Mouse (Mus musculus) layer of hippocampus, adult 18-20 months (tissue): ENCODE measurements at regions not wholly inside any gene's neighbourhood (a gene's known extent, or its start where the extent isn't known, plus 50 kb on each side); places are given as distances from the start of the nearest gene placed in this dataset.

Experiments
- DNase-seq, 2 experiments: peaks; one replicate each; pipeline ENCODE4 v3.0.0; 2022; ENCODE audit warnings: low spot score in 2 of 2

- peak; percentile 45 to 81 for DNase-seq
These were observed 283.2 kb upstream of the Eef2kmt start for GRCm38 (mm10) chr16:5538836-5539510.

- DNase-seq: peak in 1 of 2 experiments; percentile 50
These were observed 281.8 kb upstream of the Eef2kmt start for GRCm38 (mm10) chr16:5537286-5538204.

DNA sequence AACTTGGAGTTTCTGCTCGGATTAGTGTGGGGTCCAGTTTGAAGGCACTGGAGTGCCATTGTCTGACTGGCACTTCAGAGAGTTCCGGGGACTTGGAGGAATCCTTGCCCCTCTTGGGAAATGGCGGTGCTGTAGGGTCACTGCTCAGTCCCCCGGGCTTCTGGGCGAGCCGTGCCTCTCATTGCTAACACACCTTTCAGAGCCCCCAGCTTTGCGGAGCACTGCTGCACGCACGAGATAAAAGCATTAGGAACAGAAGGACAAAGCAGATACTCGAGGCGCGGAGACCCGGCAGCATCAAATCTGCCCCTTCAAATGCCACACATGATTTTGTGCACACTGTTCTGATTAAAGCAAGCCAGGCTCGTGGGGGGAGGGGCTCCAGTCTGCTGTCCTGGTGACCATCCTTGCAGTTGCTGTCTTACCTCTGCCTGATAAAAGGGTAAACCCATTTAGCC lies 280.8 kb upstream of the Eef2kmt start:
- no peak for DNase-seq

GRCm38 (mm10) chr16:5535414-5535813 lies 279.6 kb upstream of the Eef2kmt start:
- no peak for DNase-seq

DNA sequence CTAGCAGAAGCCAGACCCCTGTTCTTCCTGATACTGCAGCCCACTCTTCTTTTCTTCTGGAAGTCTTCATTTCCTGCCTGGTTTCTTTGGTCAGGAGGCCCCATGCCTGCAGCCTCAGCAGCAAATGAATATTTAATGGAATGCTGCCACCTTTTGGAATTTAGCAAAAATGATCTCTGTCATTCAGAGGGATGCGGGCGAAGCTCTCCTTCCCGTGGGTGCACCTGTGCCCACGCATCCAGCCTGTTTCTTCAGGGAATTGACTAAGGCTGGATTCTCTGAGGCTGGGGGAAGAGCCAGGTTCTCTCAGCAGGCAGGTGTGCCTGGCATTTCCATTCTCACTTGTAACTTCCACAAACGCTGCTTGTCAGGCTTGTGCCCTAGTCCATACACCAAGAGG lies 279.1 kb upstream of the Eef2kmt start:
- DNase-seq: peak; percentile 53 to 76

- no peak for DNase-seq
These were observed 278.6 kb upstream of the Eef2kmt start for GRCm38 (mm10) chr16:5534385-5534784.

DNA sequence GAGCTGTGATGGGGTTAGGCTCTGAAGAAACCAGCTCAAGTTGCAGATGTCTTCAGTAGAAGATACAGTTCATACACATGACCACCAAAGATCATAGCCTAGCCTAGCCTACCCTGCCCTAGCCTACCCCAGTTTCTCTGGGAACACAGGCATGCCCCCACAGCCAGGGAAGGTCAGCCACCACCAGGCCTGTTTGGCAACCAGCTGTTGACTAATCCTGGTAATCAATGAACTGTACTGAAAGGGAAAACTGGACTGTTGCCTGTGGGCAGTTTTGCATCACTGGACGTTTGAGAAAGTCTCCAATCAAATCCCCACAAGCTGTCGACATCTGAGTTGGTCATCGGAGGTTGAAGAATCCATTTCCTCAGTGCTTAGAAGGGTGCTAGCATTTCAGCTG lies 276.5 kb upstream of the Eef2kmt start:
- DNase-seq: no peak

GRCm38 (mm10) chr16:5529823-5530222 lies 274.0 kb upstream of the Eef2kmt start:
- DNase-seq: no peak

DNA sequence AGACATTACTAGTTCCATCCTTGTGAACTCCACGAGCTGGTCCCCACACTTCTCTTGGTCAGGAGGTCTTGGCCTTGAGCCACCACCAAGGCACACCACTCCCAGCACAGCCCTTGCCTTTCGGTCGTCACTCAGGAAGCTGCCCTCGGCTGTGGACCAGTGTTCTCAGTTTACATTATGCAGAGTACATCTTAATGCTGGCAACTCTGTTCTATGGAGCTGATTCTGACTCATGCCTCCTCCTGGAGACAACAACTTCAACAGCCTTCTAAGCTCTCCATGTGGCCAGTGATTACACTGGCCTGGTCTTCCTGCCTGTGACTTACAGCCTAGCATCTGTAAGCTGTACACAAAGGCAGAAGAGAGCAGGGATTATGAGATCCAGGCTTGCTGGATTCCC lies 272.2 kb upstream of the Eef2kmt start:
- no peak for DNase-seq

DNA sequence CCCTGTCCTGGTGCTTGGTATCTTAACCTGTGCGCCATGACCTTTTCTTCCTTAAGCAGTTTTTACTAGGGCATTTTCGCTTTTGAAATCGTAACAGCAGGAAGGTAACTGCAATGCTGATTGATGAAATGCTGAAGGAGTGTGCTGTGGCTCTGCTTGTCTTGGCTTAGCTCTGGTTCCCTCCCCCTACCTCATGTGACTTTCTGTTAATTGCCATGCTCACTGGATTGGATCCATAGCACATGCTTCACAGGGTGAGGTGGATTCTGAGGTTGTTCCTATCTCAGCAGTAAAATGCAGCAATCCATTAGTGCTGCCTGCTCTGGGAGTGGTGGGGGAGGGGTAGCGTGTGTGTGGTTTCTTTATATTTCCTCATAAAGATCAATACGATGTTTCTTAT lies 268.6 kb upstream of the Eef2kmt start:
- no peak for DNase-seq

DNA sequence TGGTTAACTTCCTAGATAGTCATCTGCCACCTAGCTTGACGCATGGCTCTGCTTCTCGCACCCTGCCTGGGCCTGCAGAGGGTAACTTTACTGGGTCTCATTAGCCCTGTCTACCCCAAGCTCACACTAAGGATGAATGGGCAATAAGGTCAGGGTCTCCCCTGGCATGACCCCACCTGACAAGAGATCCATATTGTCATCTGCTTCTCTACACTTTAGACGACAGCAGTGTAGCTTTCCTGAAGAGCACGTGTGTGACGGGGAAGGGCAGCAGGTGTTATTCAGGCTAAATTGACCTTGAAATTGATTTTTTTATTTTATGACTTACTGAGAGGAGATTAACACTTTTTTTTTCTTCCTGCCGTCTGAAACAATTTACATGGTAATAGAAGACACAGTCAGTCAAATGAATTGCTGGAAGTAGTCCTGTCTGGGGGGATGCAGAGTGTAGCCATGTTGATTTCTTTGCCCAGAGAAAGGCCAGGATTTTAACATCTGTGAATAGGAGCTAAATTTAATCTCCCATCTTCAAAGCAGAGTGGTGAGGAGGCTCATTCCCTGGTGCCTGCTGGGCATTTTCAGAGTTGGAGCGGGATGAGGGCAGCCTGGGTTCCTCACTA lies 267.7 kb upstream of the Eef2kmt start:
- DNase-seq: no peak

DNA sequence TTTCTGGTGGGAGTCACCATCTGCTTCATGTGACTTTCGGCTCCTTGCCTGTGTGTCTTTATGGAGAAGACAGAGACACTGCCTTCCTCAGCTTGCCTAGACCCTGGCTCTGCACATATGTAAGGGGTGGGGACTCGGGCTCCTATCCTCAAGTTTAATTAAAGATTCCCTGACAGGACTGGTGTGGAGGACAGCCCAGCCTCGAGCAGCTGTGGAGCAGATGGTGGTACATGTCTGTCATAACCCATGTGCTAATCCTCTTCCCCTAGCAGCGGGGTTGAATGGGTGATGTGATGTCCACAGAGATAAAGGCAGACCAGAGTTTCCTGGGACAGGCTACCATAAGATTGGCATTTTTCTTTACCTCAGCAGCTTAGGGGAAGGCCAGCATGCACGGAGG lies 262.0 kb upstream of the Eef2kmt start:
- no peak for DNase-seq

DNA sequence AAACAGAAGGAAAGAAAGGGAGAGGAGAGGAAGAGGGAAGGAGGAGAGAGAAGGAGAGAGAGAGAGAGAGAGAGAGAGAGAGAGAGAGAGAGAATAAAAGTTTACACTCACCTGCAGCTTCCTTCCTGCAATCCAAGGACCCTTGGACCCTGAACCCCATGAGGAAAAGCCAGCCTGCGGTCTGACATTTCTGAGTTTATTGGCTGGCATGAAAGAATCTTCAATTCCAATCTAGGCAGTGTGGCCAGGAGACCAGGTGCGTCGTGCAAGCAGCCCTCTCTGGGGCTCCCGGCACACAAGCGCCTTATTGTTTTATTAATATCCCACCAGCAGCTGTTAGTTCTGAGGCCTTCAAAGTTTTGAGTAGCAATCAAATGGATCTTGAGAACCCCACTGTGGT lies 260.1 kb upstream of the Eef2kmt start:
- DNase-seq: no peak

- peak; percentile 26 to 44 for DNase-seq
These were observed 251.5 kb upstream of the Eef2kmt start for GRCm38 (mm10) chr16:5507261-5507660.

DNA sequence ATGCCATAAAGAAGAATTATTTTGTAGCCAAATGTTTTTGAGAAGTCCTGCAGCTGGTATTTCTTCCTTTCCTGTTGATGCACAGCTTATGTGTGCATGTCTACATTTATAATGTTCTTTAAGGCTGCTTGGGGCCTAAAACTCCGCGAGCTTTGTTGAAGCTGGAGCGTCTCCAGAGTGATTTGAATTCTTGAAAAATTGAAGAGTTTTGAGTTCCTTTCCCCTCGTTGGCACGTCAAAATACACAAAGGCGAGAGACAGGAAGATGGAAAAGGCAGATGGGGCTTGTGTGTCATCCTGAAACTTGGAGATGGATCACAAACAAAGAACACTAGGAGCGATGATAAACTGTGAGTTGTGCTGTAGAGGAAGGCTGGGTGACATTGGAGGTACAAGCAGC lies 246.2 kb upstream of the Eef2kmt start:
- DNase-seq: peak; percentile 19 to 57

GRCm38 (mm10) chr16:5496051-5496685 lies 240.4 kb upstream of the Eef2kmt start:
- DNase-seq: no peak

DNA sequence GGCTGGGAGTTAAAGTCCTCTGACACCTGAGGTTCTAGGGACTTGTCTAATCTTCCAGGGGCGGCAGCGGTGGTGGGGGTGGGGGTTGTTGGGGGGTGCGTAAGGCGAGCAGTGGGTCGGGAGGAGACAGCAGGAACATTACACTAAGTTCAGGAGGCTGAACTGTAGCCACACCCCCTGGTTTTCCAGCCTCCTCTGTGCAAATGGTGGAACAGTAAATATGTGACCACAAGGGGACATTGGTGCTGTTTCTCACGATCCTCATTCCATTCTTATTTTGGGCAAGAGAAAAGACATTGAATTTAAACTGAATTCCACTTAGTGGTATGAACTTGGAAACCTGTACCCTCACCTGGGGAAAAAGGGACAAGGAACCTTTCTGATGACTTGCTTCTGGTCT lies 237.6 kb upstream of the Eef2kmt start:
- no peak for DNase-seq

DNA sequence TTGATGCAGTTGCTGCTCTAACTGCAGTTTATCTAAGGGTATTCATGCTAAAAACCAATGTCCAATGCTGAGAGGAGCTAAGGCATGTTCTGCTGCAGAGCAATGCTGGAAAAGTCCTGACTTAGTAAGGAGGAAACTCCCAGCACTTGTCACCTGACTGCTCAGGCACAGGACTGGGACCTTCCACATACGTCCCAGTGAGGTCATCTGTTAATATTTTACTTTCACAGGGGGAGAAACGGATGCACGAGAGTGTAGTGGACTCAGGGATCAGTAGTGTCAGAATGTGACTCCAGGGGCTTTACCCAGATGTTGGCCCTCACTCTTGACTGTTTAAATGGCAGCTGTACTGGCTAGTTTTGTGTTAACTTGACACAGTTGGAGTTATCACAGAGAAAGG lies 231.5 kb upstream of the Eef2kmt start:
- no peak for DNase-seq

GRCm38 (mm10) chr16:5483337-5483736 lies 227.6 kb upstream of the Eef2kmt start:
- no peak for DNase-seq

DNA sequence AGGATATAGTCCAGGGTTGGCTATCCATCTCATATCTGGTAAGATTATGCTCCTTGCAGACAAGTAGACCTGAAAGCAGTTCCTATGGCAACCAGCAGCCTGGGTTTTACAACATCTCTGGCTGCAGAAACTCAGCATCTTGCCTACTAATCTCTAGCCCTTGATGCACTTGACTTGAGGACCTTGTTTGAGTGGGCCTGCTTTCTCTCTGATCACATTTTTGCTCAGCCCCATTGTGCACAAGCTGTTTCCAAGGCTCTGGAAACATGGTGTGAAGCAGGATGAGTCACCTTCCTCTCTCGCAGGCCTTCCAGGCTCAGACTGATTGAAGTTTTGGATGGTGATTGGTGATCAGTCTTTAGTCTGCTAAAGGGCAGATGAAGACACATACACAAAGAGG lies 224.4 kb upstream of the Eef2kmt start:
- peak; percentile 29 to 48 for DNase-seq

DNA sequence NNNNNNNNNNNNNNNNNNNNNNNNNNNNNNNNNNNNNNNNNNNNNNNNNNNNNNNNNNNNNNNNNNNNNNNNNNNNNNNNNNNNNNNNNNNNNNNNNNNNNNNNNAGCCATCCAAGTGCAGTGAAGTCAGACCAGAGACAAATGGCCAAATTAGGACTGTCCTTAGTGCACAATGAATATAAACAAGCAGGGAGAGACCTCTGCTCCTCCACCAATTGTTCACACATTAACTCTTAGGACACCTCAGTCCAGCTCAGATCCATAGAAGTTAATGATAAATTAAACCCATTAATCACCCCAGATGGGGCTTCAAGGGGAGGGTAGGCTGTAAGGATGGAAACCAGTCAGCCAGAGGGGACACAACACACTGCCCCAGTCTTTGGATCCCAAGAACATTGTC lies 223.2 kb upstream of the Eef2kmt start:
- DNase-seq: no peak

DNA sequence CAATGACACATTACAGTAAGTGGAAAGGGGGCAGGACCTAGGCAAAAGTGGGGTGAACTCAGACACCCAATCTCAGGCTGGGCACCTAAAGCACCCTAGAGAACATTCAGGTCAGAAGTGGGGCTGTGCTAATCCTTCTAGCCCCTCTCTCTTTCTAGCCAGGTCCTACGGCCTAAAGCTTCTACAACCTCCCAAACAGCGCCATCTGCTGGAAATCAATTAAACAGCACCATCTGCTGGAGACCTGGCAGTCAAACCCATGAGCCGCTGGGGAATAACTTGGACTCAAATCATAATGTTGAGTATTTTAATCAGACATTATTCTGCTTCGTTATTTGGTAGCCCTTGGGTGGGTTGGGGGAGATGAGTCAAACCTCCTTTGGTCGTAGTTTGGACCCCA lies 215.5 kb upstream of the Eef2kmt start:
- DNase-seq: peak; percentile 38
